Mouse (Mus musculus) common myeloid progenitor, adult 5-6 weeks (primary cell): Measurements from ENCODE around the gene Eif3f. TPM values are rescaled to one million over a fixed set of nuclear protein-coding genes. Genes with fewer than 3 reads are reported as not detected.

ENCODE experiments used
- ATAC-seq: replicated peaks from 2 replicates; pipeline ENCODE4 v1.8.0; 2016; ENCODE audit warnings: low read depth, mild to moderate bottlenecking, moderate TSS enrichment, inconsistent platforms; ENCODE audit not compliant: poor library complexity, severe bottlenecking
- total RNA-seq: library from RNA; stranded (forward); fragments of 200-1000, 187-1606 nt; gene quantifications from 2 replicates; pipeline ENCODE4 v1.2.3, GENCODE M21; 2017

Eif3f gene
- total RNA-seq, result 74.2 and 99.5 TPM in 2 replicates

GRCm38 (mm10) chr7:108933794-108934731, at the start of gene Eif3f:
Gene Eif3f (plus strand): TSS chr7:108934417.
- ATAC-seq, result peak; percentile 93

- ATAC-seq, result no peak
Measured at GRCm38 (mm10) chr7:108884906-108885305, 49.3 kb upstream of the Eif3f start, which contains the start of gene Olfr518. Gene Olfr518 (minus strand): TSS chr7:108885006.

- no peak for ATAC-seq
Measured at GRCm38 (mm10) chr7:108894320-108894719, 39.9 kb upstream of the Eif3f start, which contains the start of gene Olfr519. Gene Olfr519 (minus strand): TSS chr7:108894420.

- no peak for ATAC-seq
Measured at GRCm38 (mm10) chr7:108903969-108904368, 30.2 kb upstream of the Eif3f start.

GRCm38 (mm10) chr7:108927043-108927442, 7.2 kb upstream of the Eif3f start:
- ATAC-seq, result peak; percentile 80

- ATAC-seq, result no peak
Measured at GRCm38 (mm10) chr7:108928280-108929188, 5.7 kb upstream of the Eif3f start.

GRCm38 (mm10) chr7:108929726-108930393, 4.4 kb upstream of the Eif3f start, which contains the start of gene Nlrp10:
Gene Nlrp10 (minus strand): TSS chr7:108930178.
- ATAC-seq, result peak; percentile 55

- no peak for ATAC-seq
Measured at GRCm38 (mm10) chr7:108934836-108935235, 619 bp downstream of the Eif3f start.

- ATAC-seq, result no peak
Measured at GRCm38 (mm10) chr7:108935411-108935810, 1.2 kb downstream of the Eif3f start.

GRCm38 (mm10) chr7:108936591-108936990, 2.4 kb downstream of the Eif3f start:
- ATAC-seq, result no peak

- no peak for ATAC-seq
Measured at GRCm38 (mm10) chr7:108941466-108941865, 7.2 kb downstream of the Eif3f start.

- ATAC-seq, result peak; percentile 79
Measured at GRCm38 (mm10) chr7:108944002-108944401, 9.8 kb downstream of the Eif3f start.

- no peak for ATAC-seq
Measured at GRCm38 (mm10) chr7:108948611-108949010, 14.4 kb downstream of the Eif3f start.

- no peak for ATAC-seq
Measured at GRCm38 (mm10) chr7:108949301-108949700, 15.1 kb downstream of the Eif3f start.

- ATAC-seq, result peak; percentile 29
Measured at GRCm38 (mm10) chr7:108950312-108950761, 16.1 kb downstream of the Eif3f start, which contains the start of gene Tub. Gene Tub (plus strand): TSS chr7:108950338.

- ATAC-seq, result no peak
Measured at GRCm38 (mm10) chr7:108950762-108951331, 16.6 kb downstream of the Eif3f start.

GRCm38 (mm10) chr7:108952801-108953200, 18.6 kb downstream of the Eif3f start:
- 0 out of 2 replicates have a peak, but pooled peaks have one; percentile 20 for ATAC-seq

GRCm38 (mm10) chr7:108954185-108954584, 20.0 kb downstream of the Eif3f start:
- peak; percentile 53 for ATAC-seq

- peak; percentile 67 for ATAC-seq
Measured at GRCm38 (mm10) chr7:108957734-108958133, 23.5 kb downstream of the Eif3f start.
